Mouse (Mus musculus) ES-E14 (cell line): Measurements from ENCODE around the gene Arl6ip4.

Experiments used
- CHD2 ChIP-seq: IDR thresholded peaks from 2 replicates; pipeline ENCODE4 v1.6.1; 2014; ENCODE audit warnings: mild to moderate bottlenecking, low read depth, low read length, inconsistent platforms
- HCFC1 ChIP-seq: IDR thresholded peaks from 2 replicates; pipeline ENCODE4 v1.6.1; 2012; ENCODE audit warnings: low read length, inconsistent platforms, borderline replicate concordance; ENCODE audit not compliant: insufficient read depth
- MAFK ChIP-seq: IDR thresholded peaks from 2 replicates; pipeline ENCODE4 v1.6.1; 2014; ENCODE audit warnings: mild to moderate bottlenecking, low read depth, low read length, inconsistent platforms; ENCODE audit not compliant: insufficient read depth
- ZC3H11A ChIP-seq: IDR thresholded peaks from 2 replicates; pipeline ENCODE4 v1.6.1; 2012; ENCODE audit warnings: low read depth, mild to moderate bottlenecking, inconsistent platforms, low read length, borderline replicate concordance
- ZNF384 ChIP-seq: IDR thresholded peaks from 2 replicates; pipeline ENCODE4 v1.6.1; 2012; ENCODE audit warnings: low read depth, low read length, inconsistent platforms

DNA sequence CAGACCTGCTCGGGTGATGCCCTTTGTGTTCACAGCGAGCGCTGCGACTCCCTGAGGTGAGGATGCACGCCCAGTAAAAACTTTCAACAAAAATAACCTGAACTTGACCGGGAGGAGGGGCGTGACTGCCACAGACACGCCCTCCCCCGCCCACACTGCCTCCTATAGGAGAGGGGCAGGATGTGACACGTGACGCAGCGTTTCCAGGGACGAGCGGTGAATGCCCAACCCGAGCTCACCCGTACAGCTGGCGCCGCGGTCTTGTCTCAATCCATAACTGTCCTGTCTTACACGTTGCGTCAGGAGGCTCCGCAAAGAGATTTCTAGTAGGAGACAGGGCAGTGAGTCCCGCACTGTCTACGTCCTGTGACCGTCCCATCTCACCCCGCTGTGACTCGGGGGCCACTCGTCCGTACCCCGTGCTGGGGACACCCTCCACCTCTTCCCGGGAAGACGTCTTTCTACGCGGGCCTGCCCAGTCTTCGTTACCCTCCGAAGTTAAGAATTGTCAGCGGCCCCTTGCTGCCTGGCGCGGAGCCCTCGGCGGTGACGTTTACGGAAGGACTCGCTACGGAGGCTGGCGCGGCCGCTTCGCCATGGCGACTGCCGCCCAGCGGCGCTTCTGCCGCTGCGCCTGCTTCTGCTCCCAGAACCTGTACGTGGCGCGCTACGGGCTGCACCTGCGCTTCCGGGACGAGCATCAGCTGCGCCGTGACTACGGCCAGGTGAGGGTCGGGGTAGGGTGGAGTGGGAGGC lies 4.0 kb upstream of the Arl6ip4 start, which contains the start of gene Ogfod2:
- TF ChIP-seq HCFC1 (peak; percentile 51; the same call in 1 of the 2 replicates), ZC3H11A (no peak), MAFK (no peak), ZNF384 (no peak), CHD2 (no peak)
